Mouse (Mus musculus) neural tube, embryonic 14.5 days (tissue): ENCODE measurements around the gene Hbs1l. TPM values are rescaled to one million over a fixed set of nuclear protein-coding genes. Genes with fewer than 3 reads are reported as not detected.
"Not testable (repeated sequence)": the region's sequence is repeated elsewhere in the genome, so short reads cannot be mapped to it uniquely, and the experiment has no call there.

Source experiments
- ATAC-seq: fragments of 200-750 bp; cut with Nextera tagmentation; 2 replicates; pipeline ENCODE4 v1.8.0; 2017; ENCODE audit warnings: low read depth, mild to moderate bottlenecking, moderate TSS enrichment, moderate library complexity
- H3K27ac ChIP-seq: fragments of 300-500 bp; sonication (generic); 2 replicates; pipeline ENCODE4 v1.5.1; 2014; ENCODE audit warnings: low read depth, mild to moderate bottlenecking, control low read depth, low read length, moderate library complexity, mixed read lengths
- H3K27me3 ChIP-seq: fragments of 300-500 bp; sonication (generic); 2 replicates; pipeline ENCODE4 v1.6.1; 2014; ENCODE audit warnings: low read length; ENCODE audit not compliant: control insufficient read depth, insufficient read depth
- H3K36me3 ChIP-seq: fragments of 300-500 bp; sonication (generic); 2 replicates; pipeline ENCODE4 v1.6.1; 2014; ENCODE audit warnings: low read length, mixed read lengths; ENCODE audit not compliant: control insufficient read depth, insufficient read depth
- H3K4me1 ChIP-seq: fragments of 300-500 bp; sonication (generic); 2 replicates; pipeline ENCODE4 v1.6.1; 2014; ENCODE audit warnings: low read length; ENCODE audit not compliant: control insufficient read depth, insufficient read depth
- H3K4me2 ChIP-seq: fragments of 300-500 bp; sonication (generic); 2 replicates; pipeline ENCODE4 v1.6.1; 2014; ENCODE audit warnings: mild to moderate bottlenecking, low read depth, low read length, control low read depth
- H3K4me3 ChIP-seq: fragments of 300-500 bp; sonication (generic); 2 replicates; pipeline ENCODE4 v1.5.1; 2014; ENCODE audit warnings: low read depth, low read length, control low read depth, mixed read lengths
- H3K9ac ChIP-seq: fragments of 300-500 bp; sonication (generic); replicated peaks from 2 replicates; pipeline ENCODE4 v1.6.1; 2014; ENCODE audit warnings: low read depth, mild to moderate bottlenecking, control low read depth, low read length, mixed read lengths
- H3K9me3 ChIP-seq: fragments of 300-500 bp; sonication (generic); 2 replicates; pipeline ENCODE4 v1.6.1; 2016; ENCODE audit warnings: low read length; ENCODE audit not compliant: control insufficient read depth
- WGBS: fragments of 180-500 bp; shearing (Covaris S2); extraction: QIAGEN DNeasy Blood & Tissue Kit; methylation state at CpG from one replicate; pipeline ENCODE4 v1.1.7; 2014; 5-methylcytosine and 5-hydroxymethylcytosine counted together
- polyA plus RNA-seq: library from polyadenylated mRNA; unstranded; fragments of >200 nt; fragmentation: Nextera tagmentation; extraction: Ambion mirVana; gene quantifications from 2 replicates; pipeline ENCODE4 v1.2.1, GENCODE M21; 2014

Gene Hbs1l
- polyA plus RNA-seq, 1 experiment from 2014 or later = 97.5 TPM

DNA sequence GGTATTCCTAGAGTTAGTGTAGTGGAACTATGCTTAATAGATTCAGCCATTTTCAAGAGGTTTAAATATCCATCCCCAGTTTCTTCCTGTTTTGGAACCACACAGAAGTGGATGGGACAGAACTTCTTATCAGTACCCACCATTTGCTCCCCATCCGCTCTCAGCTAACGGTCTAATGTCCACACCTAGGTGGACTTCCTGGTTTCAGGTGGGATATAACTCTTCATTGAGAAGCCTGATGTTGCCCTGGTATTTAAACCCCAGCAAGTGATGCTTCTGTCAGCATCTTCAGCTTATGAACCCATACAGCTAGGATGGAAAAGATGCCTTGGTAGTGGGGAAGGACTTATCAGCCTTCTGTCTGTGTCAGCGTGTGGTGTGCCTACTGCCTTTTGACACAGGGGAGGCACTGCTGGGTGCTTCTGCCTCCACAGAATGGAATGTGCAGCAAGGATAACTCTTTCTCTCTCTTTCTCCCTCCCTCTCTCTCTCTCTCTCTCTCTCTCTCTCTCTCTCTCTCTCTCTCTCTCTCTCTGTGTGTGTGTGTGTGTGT lies 89.4 kb downstream of the Hbs1l start:
- no peak overlapping the region for H3K9ac ChIP-seq
- WGBS = 85% methylated on average over 3 of the region's 3 CpGs

DNA sequence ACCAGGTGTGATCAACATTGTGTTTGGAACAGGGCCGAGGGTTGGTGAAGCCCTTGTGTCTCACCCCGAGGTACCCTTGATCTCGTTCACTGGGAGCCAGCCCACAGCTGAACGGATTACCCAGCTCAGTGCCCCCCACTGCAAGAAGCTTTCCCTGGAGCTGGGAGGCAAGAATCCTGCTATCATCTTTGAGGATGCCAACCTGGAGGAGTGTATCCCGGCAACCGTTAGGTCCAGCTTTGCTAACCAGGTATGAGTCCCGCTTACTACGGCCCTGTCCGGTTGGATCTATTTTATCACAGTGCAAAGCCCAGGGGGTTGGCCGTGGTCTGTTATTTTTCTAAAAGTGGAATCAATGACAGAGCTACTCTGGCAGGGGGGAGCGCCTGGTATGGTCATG lies 93.3 kb downstream of the Hbs1l start:
- no peak overlapping the region for H3K27ac ChIP-seq
- no peak overlapping the region for H3K9ac ChIP-seq
- no peaks in the 10 kb centered on the region for H3K9me3 ChIP-seq
- ATAC-seq = no peak
- no peak overlapping the region for H3K4me3 ChIP-seq
- 88% methylated on average over 11 of the region's 11 CpGs for WGBS
- no peaks in the 10 kb centered on the region for H3K4me1 ChIP-seq
- H3K36me3 ChIP-seq = no peaks in the 10 kb centered on the region
- H3K27me3 ChIP-seq = no peaks in the 10 kb centered on the region
- H3K4me2 ChIP-seq = no peak overlapping the region

More for the DNA sequence above, 89.4 kb downstream of the Hbs1l start:
- no peaks in the 10 kb centered on the region for H3K9me3 ChIP-seq
- H3K4me3 ChIP-seq = no peak overlapping the region
- H3K27me3 ChIP-seq = no peaks in the 10 kb centered on the region
- no peak overlapping the region for H3K27ac ChIP-seq
- no peak overlapping the region for H3K4me2 ChIP-seq
- ATAC-seq = no peak
- H3K36me3 ChIP-seq = no peaks in the 10 kb centered on the region
- H3K4me1 ChIP-seq = no peaks in the 10 kb centered on the region

DNA sequence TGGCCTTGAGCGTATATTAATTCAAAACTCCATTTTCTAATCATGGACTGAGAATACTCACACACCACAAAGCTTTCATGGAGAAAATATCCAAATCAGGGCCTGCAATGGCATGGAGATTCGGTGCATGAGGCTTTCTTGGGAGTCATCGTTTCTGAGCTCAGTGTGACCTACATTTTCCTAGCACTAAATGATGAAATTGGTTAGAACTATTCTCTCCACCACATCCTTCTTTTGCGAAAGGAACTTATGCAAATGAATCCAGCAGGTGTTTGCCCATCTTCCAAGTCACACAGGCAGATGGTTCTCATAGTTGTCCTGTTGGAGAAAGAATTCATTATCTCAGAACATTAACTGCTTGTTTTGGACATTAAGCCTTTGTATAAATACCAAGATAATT lies 94.7 kb downstream of the Hbs1l start:
- Histone ChIP-seq H3K27me3 (no peaks in the 10 kb centered on the region), H3K4me3 (no peak overlapping the region), H3K4me2 (no peak overlapping the region), H3K4me1 (no peaks in the 10 kb centered on the region), H3K9ac (no peak overlapping the region), H3K9me3 (no peaks in the 10 kb centered on the region), H3K36me3 (no peaks in the 10 kb centered on the region), H3K27ac (no peak overlapping the region)
- WGBS = 82% methylated on average over 4 of the region's 4 CpGs
- ATAC-seq = no peak

- H3K9me3 ChIP-seq = no peaks in the 10 kb centered on the region
- no peaks in the 10 kb centered on the region for H3K36me3 ChIP-seq
- no peak overlapping the region for H3K9ac ChIP-seq
- no peak overlapping the region for H3K4me3 ChIP-seq
- H3K4me1 ChIP-seq = no peaks in the 10 kb centered on the region
- H3K27ac ChIP-seq = no peak overlapping the region
- ATAC-seq = no peak
- no peak overlapping the region for H3K4me2 ChIP-seq
- WGBS = 75% methylated on average over 4 of the region's 4 CpGs
- no peaks in the 10 kb centered on the region for H3K27me3 ChIP-seq
Measured at GRCm38 (mm10) chr10:21391286-21391685, 95.5 kb downstream of the Hbs1l start.

DNA sequence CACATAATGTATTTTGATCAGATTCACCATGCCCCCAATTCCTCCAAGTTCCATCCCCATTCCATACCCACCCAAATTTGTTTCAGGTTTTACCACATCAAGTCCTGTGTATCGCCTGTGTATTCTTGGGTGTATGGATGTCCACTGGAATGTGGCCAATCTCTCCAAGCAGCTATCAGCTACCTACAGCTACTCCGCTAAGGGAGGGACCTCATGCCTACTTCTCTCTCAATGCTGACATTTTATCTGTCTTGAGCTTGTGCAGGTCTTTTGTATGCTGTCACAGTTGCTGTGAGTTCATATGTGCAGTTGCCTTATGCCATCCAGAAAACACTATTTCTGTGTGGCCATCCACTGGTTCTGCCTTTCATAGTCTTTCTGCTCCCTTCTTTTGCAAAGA lies 97.6 kb downstream of the Hbs1l start:
- Histone ChIP-seq H3K27ac (no peak overlapping the region), H3K9ac (no peak overlapping the region), H3K4me1 (no peaks in the 10 kb centered on the region), H3K4me2 (no peak overlapping the region), H3K4me3 (no peak overlapping the region), H3K9me3 (no peaks in the 10 kb centered on the region), H3K27me3 (no peaks in the 10 kb centered on the region), H3K36me3 (no peaks in the 10 kb centered on the region)
- ATAC-seq = no peak
- WGBS = 100% methylated on average over 2 of the region's 2 CpGs

GRCm38 (mm10) chr10:21395426-21396139 lies 99.8 kb downstream of the Hbs1l start:
- Histone ChIP-seq H3K27ac (no peak overlapping the region), H3K4me2 (no peak overlapping the region), H3K27me3 (no peaks in the 10 kb centered on the region), H3K9ac (no peak overlapping the region), H3K4me1 (no peaks in the 10 kb centered on the region), H3K36me3 (no peaks in the 10 kb centered on the region), H3K9me3 (no peaks in the 10 kb centered on the region), H3K4me3 (no peak overlapping the region)
- no peak for ATAC-seq
- WGBS = 89% methylated on average over 14 of the region's 14 CpGs

DNA sequence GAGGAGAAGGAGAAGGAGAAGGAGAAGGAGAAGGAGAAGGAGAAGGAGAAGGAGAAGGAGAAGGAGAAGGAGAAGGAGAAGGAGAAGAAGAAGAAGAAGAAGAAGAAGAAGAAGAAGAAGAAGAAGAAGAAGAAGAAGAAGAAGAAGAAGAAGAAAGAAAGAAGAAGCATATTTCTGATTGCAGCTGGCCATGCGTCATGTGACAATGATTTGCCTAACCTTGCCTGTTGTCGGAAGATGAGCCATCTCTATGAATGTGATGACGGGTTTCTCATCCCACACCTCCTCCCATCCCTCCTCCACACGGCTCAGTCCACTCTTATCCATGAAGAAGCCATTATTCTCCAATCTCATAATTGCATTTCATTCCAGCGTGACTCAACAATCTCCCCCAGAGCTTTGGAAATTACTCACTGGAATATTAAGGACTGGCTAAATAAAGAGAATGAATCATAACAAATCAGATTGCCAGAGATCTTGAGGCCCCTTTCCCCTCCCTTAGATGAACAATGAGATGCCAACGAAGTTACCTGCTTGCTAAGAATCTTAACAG lies 103.2 kb downstream of the Hbs1l start:
- not testable (repeated sequence) for H3K4me1 ChIP-seq, H3K9ac ChIP-seq, H3K4me2 ChIP-seq, H3K27ac ChIP-seq, H3K9me3 ChIP-seq, H3K36me3 ChIP-seq, H3K27me3 ChIP-seq, ATAC-seq, H3K4me3 ChIP-seq
- 85% methylated on average over 6 of the region's 6 CpGs for WGBS

- H3K9me3 ChIP-seq = no peaks in the 10 kb centered on the region
- no peak overlapping the region for H3K4me3 ChIP-seq
- H3K27ac ChIP-seq = no peak overlapping the region
- H3K27me3 ChIP-seq = no peaks in the 10 kb centered on the region
- no peak overlapping the region for H3K4me2 ChIP-seq
- no peak overlapping the region for H3K9ac ChIP-seq
- WGBS = 78% methylated on average over 8 of the region's 8 CpGs
- no peaks in the 10 kb centered on the region for H3K36me3 ChIP-seq
- H3K4me1 ChIP-seq = no peaks in the 10 kb centered on the region
- ATAC-seq = no peak
Measured at GRCm38 (mm10) chr10:21399622-21400021, 103.8 kb downstream of the Hbs1l start.

DNA sequence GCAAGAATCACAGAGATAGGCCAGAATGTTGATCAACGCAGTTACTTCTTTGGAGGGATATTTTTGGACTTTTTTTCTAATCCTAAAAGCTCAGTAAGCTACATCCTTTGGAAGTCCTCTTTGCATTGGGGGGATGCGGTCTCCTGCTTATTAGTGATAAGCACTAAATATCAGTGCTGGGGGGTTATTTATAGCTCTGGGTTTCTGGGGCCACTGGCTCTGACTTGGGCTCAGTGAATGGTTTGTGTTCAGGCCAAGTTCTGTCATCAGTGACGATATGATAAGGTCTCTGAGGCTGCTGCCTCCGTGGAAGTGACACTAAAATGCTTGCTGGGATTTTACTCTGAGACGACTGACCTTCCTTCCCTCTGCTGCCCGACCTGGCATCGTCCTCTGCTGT lies 104.3 kb downstream of the Hbs1l start:
- WGBS = 70% methylated on average over 7 of the region's 7 CpGs
- no peaks in the 10 kb centered on the region for H3K27me3 ChIP-seq
- no peaks in the 10 kb centered on the region for H3K9me3 ChIP-seq
- no peak overlapping the region for H3K27ac ChIP-seq
- H3K4me2 ChIP-seq = no peak overlapping the region
- H3K4me1 ChIP-seq = no peaks in the 10 kb centered on the region
- no peak overlapping the region for H3K9ac ChIP-seq
- ATAC-seq = no peak
- H3K4me3 ChIP-seq = no peak overlapping the region
- H3K36me3 ChIP-seq = no peaks in the 10 kb centered on the region
